Mouse (Mus musculus) neural tube, embryonic 11.5 days (tissue): Measurements from ENCODE around the gene Ovol1. TPM values are rescaled to one million over a fixed set of nuclear protein-coding genes. Genes with fewer than 3 reads are reported as not detected.

Source experiments
- ATAC-seq: fragments of 200-750 bp; cut with Nextera tagmentation; 2 replicates; pipeline ENCODE4 v1.8.0; 2017; ENCODE audit warnings: moderate number of reproducible peaks, mild to moderate bottlenecking, moderate TSS enrichment, moderate library complexity; ENCODE audit not compliant: insufficient read depth, low FRiP score, low TSS enrichment
- DNase-seq: peaks from one replicate; pipeline ENCODE4 v3.0.0-alpha.2; 2015; ENCODE audit warnings: low spot score
- H3K27ac ChIP-seq: fragments of 300-500 bp; sonication (generic); 2 replicates; pipeline ENCODE4 v1.5.1; 2014; ENCODE audit warnings: low read depth, mild to moderate bottlenecking, low read length
- H3K27me3 ChIP-seq: fragments of 300-500 bp; sonication (generic); 2 replicates; pipeline ENCODE4 v1.6.1; 2014; ENCODE audit warnings: mild to moderate bottlenecking, low read length, mixed read lengths; ENCODE audit not compliant: control insufficient read depth, insufficient read depth
- H3K36me3 ChIP-seq: fragments of 300-500 bp; sonication (generic); 2 replicates; pipeline ENCODE4 v1.6.1; 2014; ENCODE audit warnings: mild to moderate bottlenecking, low read length, moderate library complexity, mixed read lengths; ENCODE audit not compliant: control insufficient read depth, insufficient read depth
- H3K4me1 ChIP-seq: fragments of 300-500 bp; sonication (generic); 2 replicates; pipeline ENCODE4 v1.6.1; 2014; ENCODE audit warnings: low read length, mixed read lengths; ENCODE audit not compliant: control insufficient read depth, insufficient read depth
- H3K4me2 ChIP-seq: fragments of 300-500 bp; sonication (generic); 2 replicates; pipeline ENCODE4 v1.6.1; 2014; ENCODE audit warnings: low read depth, mild to moderate bottlenecking, moderate library complexity
- H3K4me3 ChIP-seq: fragments of 300-500 bp; sonication (generic); 2 replicates; pipeline ENCODE4 v1.5.1; 2014; ENCODE audit warnings: low read depth, low read length
- H3K9ac ChIP-seq: fragments of 300-500 bp; sonication (generic); 2 replicates; pipeline ENCODE4 v1.6.1; 2014; ENCODE audit warnings: mild to moderate bottlenecking, low read length
- H3K9me3 ChIP-seq: fragments of 300-500 bp; sonication (generic); 2 replicates; pipeline ENCODE4 v1.6.1; 2016; ENCODE audit warnings: low read length; ENCODE audit not compliant: control insufficient read depth
- WGBS: fragments of 180-500 bp; shearing (Covaris S2); extraction: QIAGEN DNeasy Blood & Tissue Kit; methylation state at CpG from one replicate; pipeline ENCODE4 v1.1.7; 2014; 5-methylcytosine and 5-hydroxymethylcytosine counted together
- polyA plus RNA-seq: library from polyadenylated mRNA; unstranded; fragments of >200 nt; fragmentation: Nextera tagmentation; extraction: Ambion mirVana; gene quantifications from 2 replicates; pipeline ENCODE4 v1.2.1, GENCODE M21; 2014

Gene Ovol1
- polyA plus RNA-seq, 1 experiment from 2014 or later, result 0.32 TPM

DNA sequence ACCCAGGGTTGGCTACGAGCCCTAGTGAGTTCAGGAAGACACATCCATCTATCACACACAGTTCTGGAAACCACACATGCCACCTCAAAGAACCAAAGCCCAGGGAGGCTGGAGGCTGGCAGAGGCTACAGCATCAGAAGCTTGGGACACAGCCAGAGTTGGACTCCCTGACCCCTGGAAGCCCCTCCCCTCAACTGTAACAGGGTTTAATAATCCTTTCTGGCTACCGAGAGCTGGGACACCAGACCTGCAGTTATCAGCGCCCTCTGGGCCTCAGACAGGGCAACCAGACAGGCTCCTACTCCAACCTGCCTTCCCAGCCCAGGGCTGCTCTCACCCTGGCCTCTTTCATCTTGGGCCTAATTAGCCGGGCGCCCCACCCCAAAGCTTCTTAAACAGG lies 5.9 kb upstream of the Ovol1 start:
- Histone ChIP-seq H3K4me1 (peaks cover 8% of the 10 kb centered on the region; the same call in 1 of the 2 replicates), H3K27me3 (peaks cover 34% of the 10 kb centered on the region), H3K9ac (no peak overlapping the region), H3K27ac (no peak overlapping the region), H3K4me2 (peak overlapping the region; percentile 96; the same call in 1 of the 2 replicates), H3K9me3 (no peaks in the 10 kb centered on the region), H3K4me3 (no peak overlapping the region), H3K36me3 (0 out of 2 replicates have a peak, but pooled peaks cover 2% of the 10 kb centered on the region)
- ATAC-seq, result no peak
- 48% methylated on average over 5 of the region's 5 CpGs for WGBS
- DNase-seq, result no peak

DNA sequence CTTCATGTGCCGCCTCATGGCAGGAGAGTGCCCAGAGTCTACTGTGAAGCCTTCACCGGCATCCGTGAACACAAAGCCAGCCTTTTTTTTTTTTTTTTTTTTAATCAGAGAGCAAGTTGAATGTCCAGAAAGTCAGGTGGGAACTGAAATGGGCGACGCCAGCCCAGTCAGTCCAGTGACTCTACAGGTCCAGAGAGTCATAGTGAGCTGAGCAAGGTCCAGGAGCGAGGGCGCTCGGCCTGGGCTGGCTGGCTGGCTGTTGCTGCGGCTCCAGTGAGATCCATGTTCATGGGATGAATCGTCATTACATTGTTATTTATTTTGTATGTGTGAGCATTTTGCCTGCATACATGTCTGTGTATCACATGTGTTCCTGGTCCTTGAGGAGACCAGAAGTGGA lies 2.3 kb upstream of the Ovol1 start:
- Histone ChIP-seq H3K4me3 (no peak overlapping the region), H3K9me3 (no peaks in the 10 kb centered on the region), H3K36me3 (no peaks in the 10 kb centered on the region), H3K4me1 (peaks cover 14% of the 10 kb centered on the region), H3K27ac (no peak overlapping the region), H3K27me3 (peaks cover 69% of the 10 kb centered on the region), H3K4me2 (no peak overlapping the region), H3K9ac (no peak overlapping the region)
- ATAC-seq (no peak), DNase-seq (no peak)
- WGBS, result 91% methylated on average over 10 of the region's 10 CpGs

DNA sequence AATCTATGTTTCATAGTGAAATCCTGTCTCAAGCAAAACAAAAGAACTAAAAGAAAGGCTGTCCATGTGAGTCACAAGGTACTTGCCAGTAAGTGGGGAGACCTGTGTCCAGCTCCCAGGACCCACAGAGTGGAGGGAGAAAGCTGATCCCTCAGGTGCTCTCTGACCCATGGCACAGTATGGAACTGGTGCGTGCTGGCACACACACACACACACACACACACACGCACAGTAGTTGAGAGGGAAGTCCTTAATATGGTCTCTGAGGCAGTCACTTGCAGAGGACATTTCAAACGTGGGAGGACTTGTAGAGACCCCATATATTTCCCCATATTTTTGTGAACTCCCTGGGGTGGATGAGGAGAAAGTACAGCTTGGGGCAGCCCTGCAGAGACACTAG lies 1.4 kb upstream of the Ovol1 start:
- H3K27me3 ChIP-seq, result peaks cover 72% of the 10 kb centered on the region
- peaks cover 12% of the 10 kb centered on the region for H3K4me1 ChIP-seq
- H3K27ac ChIP-seq, result no peak overlapping the region
- H3K9me3 ChIP-seq, result no peaks in the 10 kb centered on the region
- WGBS, result 60% methylated on average over 3 of the region's 3 CpGs
- H3K4me2 ChIP-seq, result no peak overlapping the region
- H3K4me3 ChIP-seq, result no peak overlapping the region
- DNase-seq (no peak), ATAC-seq (no peak)
- H3K9ac ChIP-seq, result no peak overlapping the region
- H3K36me3 ChIP-seq, result no peaks in the 10 kb centered on the region

DNA sequence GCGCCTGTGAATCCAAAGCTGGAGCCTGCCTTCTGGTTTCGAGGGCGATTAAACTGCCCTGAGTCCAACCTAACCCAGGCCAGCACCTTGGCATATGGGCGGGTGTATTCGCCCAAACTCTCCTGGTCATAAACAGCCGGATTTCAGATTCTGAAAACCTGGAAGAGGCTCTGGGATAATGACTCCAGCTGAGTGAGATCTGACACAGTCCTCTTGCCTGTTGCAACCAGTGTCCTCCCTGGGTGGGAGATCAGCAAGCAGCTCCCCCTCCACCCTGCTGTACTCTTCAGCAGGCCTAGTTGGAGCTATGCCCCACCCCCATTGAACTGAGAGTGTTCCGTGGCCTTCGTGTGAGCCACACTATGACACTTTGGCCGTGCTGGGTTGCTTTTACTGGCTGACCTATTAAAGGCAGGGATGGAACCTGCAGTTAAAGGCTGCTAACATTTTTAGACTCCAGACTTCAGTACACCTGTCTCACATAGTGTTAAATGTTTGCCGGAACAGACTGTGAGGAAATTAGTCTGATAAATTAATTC lies 875 bp upstream of the Ovol1 start:
- DNase-seq, result no peak
- H3K4me3 ChIP-seq, result no peak overlapping the region
- peaks cover 10% of the 10 kb centered on the region for H3K4me1 ChIP-seq
- no peak overlapping the region for H3K27ac ChIP-seq
- peaks cover 69% of the 10 kb centered on the region for H3K27me3 ChIP-seq
- H3K36me3 ChIP-seq, result no peaks in the 10 kb centered on the region
- WGBS, result 17% methylated on average over 10 of the region's 10 CpGs
- no peaks in the 10 kb centered on the region for H3K9me3 ChIP-seq
- no peak for ATAC-seq
- H3K9ac ChIP-seq, result no peak overlapping the region
- no peak overlapping the region; the same call in 1 of the 2 replicates for H3K4me2 ChIP-seq

DNA sequence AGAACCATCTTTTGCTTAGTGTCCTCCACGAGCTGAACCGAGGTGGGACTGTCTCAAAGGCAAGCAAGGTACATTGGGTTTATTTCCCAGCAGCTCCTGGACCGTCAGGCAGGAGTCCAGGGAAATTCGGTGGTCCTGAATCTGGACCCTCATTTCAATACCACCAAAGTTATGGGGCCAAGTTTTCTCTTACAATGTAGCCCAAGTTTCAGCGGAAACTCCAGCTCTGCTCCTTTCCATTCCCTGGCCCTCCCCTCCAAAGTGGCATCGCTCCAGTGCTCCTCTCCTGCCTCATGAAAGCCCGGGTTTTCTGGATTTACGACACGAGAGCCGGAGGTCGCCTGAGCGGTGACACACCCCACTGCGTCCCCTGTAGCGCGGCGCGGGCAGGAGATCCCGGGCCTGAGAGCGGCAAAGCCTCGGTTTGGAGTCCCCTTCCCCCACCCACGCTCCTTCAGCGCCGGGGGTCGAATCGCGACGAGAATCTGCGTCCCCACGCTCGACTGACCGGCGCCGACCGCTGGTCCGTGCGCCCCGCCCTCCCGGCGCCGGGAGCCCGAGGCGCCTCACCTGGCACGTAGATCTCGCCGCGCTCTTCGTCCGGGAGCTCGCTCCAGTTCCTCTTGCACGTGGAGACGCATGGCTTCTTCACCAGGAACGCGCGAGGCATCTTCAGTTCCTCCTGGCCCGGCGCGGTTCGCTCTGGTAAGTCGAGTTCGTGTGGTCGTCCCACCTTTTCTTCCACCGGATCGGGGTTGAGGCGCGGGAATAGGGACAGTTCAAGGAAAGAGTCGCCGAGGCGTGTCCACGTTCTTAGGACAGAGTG lies 602 bp downstream of the Ovol1 start:
- Histone ChIP-seq H3K9me3 (no peaks in the 10 kb centered on the region), H3K36me3 (no peaks in the 10 kb centered on the region), H3K27me3 (peaks cover 68% of the 10 kb centered on the region), H3K4me3 (peak overlapping the region; percentile 23), H3K9ac (no peak overlapping the region), H3K4me2 (peak overlapping the region; percentile 49), H3K4me1 (peaks cover 10% of the 10 kb centered on the region), H3K27ac (no peak overlapping the region)
- WGBS, result under 1% methylated on average over 69 of the region's 69 CpGs
- DNase-seq (peak; percentile 30), ATAC-seq (no peak)

DNA sequence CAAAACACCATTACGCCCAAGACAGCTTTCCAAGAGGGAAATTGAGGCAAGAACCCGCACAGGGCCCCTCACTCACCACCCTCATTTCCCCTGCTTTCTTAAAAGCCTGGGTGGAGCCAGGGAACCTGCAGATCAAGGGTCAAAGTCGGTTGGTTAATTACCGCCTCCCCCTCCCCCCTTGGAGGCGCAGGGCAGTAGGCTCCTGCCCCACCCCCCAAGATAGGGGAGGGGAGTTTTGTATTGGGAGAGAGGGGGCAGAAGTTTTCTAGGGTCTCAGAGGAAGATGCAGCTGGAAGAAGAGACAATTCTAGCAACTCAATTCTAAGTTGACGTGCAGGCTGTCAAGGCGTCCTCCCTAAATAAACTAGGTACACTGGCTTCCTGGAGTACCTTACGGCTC lies 1.2 kb downstream of the Ovol1 start:
- peaks cover 65% of the 10 kb centered on the region for H3K27me3 ChIP-seq
- no peaks in the 10 kb centered on the region for H3K36me3 ChIP-seq
- peaks cover 10% of the 10 kb centered on the region for H3K4me1 ChIP-seq
- H3K9me3 ChIP-seq, result no peaks in the 10 kb centered on the region
- no peak overlapping the region for H3K9ac ChIP-seq
- H3K4me3 ChIP-seq, result no peak overlapping the region
- no peak overlapping the region for H3K4me2 ChIP-seq
- WGBS, result 12% methylated on average over 8 of the region's 8 CpGs
- no peak overlapping the region for H3K27ac ChIP-seq
- ATAC-seq (no peak), DNase-seq (no peak)

DNA sequence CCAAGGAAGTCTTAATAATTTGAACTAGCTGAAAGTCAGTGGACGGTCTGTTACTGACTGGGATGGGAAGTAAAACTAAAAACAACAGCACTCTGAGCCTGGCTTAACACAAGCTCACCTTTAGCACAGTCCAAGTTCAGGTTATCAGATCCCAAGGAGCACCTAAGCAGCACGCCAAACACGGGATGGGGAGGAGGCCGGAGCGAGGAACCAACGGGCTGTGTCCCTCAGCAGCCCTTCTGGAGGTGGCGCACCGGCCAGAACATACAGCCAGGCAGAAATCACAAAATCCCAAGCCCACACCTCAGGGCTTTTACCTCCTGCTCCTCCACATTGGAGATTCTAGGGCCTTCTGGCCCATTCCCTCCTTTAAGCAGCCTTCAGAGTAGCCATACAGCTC lies 1.7 kb downstream of the Ovol1 start:
- Histone ChIP-seq H3K4me3 (no peak overlapping the region), H3K4me1 (peaks cover 10% of the 10 kb centered on the region), H3K27me3 (peaks cover 63% of the 10 kb centered on the region), H3K9ac (no peak overlapping the region), H3K36me3 (no peaks in the 10 kb centered on the region), H3K9me3 (no peaks in the 10 kb centered on the region), H3K27ac (no peak overlapping the region), H3K4me2 (no peak overlapping the region)
- DNase-seq (no peak), ATAC-seq (no peak)
- WGBS, result 66% methylated on average over 8 of the region's 8 CpGs

DNA sequence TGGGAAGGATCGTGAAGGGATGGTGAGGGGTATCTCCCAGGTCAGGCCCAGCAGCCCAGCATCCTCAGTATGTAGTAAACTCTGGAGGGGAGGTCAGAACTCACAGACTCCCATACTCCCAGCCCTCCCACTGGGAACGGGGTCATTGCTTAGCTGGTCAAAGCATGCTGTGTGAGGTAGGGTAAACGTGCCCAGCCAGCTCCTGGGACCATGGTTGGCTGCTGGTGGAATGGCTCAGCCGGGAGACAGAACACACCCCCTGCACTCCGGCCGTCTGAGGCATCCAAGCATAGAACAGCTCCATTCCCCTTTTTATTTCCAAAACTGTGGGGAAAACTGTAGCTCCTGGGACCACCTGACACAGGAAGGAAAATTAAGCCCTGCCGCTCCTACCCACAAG lies 2.3 kb downstream of the Ovol1 start:
- WGBS, result 41% methylated on average over 7 of the region's 7 CpGs
- no peak for DNase-seq
- H3K9me3 ChIP-seq, result no peaks in the 10 kb centered on the region
- no peak for ATAC-seq
- H3K4me3 ChIP-seq, result no peak overlapping the region
- H3K9ac ChIP-seq, result no peak overlapping the region
- peaks cover 10% of the 10 kb centered on the region for H3K4me1 ChIP-seq
- no peak overlapping the region for H3K27ac ChIP-seq
- no peak overlapping the region for H3K4me2 ChIP-seq
- peaks cover 61% of the 10 kb centered on the region for H3K27me3 ChIP-seq
- H3K36me3 ChIP-seq, result no peaks in the 10 kb centered on the region

DNA sequence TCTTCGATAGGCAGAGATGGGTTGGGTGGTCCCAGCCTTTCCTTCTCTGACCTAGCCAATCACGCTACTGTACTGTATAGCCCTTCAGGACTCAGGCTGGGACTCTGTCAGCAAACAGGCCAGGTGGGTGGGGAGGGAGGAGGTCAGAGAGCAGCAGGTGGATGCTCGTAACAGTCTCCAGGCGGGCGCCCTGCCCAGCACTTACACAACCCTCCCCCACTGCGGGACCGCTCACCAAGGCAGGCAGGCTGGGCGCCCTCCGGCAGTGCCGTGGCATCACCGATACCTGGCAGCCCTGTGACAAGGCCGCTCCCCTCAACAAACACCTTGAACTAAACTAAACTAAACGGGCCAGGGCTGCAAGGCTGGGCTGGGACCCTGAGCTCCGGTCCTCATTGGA lies 6.2 kb downstream of the Ovol1 start:
- Histone ChIP-seq H3K36me3 (no peaks in the 10 kb centered on the region), H3K4me1 (no peaks in the 10 kb centered on the region; the same call in 1 of the 2 replicates), H3K9ac (no peak overlapping the region), H3K9me3 (no peaks in the 10 kb centered on the region), H3K27ac (no peak overlapping the region), H3K27me3 (peaks cover 24% of the 10 kb centered on the region), H3K4me3 (no peak overlapping the region), H3K4me2 (no peak overlapping the region)
- ATAC-seq, result no peak
- WGBS, result 73% methylated on average over 14 of the region's 14 CpGs
- DNase-seq, result no peak
